Mouse (Mus musculus) gastrocnemius, postnatal 10 days (tissue): ENCODE measurements around the gene Tmem14c. TPM values are rescaled to one million over a fixed set of nuclear protein-coding genes. Genes with fewer than 3 reads are reported as not detected.

ENCODE experiments used
- DNase-seq: peaks from one replicate; pipeline ENCODE4 v3.0.0; 2021; ENCODE audit warnings: mixed read lengths
- total RNA-seq, 2 experiments: library from RNA; stranded (reverse); gene quantifications; 2 replicates each; pipeline ENCODE4 v1.2.3; 2021

Gene Tmem14c
- total RNA-seq, 2 experiments from 2014 or later: 65.9 to 79.8 TPM

DNA sequence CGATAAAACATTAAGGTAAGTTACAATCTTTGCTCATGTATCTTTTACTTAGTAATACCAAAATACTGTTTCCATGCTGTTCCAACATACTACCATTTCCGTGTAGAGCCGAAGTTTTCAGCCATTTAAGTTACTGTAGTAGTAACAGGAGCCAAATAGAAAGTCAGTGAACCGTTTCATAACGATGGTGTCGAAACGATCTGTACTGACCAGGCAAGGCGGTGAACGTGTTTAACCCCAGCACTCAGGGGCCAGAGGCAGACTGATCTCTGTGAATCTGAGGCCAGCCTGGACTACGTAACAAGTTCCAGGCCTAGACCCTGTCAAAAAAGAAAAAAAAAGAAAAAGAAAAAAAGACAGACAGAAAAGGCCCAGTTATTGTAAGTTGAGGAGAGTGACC, 7.8 kb upstream of the Tmem14c start:
- DNase-seq: no peak

- no peak for DNase-seq
Measured at GRCm38 (mm10) chr13:41008946-41009345, 7.1 kb upstream of the Tmem14c start.

- no peak for DNase-seq
Measured at GRCm38 (mm10) chr13:41016797-41017405, 809 bp downstream of the Tmem14c start.

- no peak for DNase-seq
Measured at GRCm38 (mm10) chr13:41017832-41018231, 1.7 kb downstream of the Tmem14c start.

DNA sequence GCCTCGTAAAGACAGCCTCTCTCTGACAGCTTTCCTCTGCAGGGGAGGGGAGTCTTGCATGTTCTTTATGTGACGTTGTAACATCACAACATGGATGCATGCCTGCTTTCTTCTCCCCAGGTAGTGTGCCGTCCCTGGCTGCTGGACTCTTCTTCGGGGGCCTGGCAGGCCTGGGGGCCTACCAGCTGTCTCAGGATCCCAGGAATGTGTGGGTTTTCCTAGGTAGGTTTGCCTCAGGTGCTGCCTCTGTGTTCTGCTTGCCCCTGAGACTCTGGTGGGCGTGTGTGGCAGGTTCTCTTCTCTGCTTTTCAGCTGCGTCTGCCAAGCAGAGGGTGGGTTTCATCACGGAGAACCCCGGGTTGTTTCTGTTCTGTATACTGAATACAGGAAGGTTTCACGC, 2.1 kb downstream of the Tmem14c start:
- DNase-seq: no peak

GRCm38 (mm10) chr13:41018756-41019591, 2.9 kb downstream of the Tmem14c start:
- no peak for DNase-seq

- DNase-seq: no peak
Measured at GRCm38 (mm10) chr13:41020494-41020893, 4.4 kb downstream of the Tmem14c start.

DNA sequence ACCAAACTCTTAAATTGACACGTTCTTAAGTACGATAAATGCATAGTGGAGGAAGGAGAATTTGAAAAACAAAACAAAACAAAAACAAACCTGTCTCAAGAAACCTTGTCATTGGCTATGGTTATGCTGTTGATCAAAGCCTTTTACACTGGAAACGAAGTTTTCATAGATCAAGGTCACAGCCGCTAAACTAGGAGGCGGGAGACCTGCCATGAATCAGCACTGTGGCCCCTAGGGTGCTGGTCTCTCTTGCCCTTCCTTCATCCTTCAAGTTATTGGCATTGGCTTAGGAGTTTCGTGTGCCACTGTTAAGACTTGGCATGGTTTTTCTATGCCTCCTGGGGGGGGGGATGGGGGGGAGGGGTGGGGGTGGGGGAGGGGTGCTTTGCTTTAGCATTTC, 5.5 kb downstream of the Tmem14c start:
- DNase-seq: no peak

DNA sequence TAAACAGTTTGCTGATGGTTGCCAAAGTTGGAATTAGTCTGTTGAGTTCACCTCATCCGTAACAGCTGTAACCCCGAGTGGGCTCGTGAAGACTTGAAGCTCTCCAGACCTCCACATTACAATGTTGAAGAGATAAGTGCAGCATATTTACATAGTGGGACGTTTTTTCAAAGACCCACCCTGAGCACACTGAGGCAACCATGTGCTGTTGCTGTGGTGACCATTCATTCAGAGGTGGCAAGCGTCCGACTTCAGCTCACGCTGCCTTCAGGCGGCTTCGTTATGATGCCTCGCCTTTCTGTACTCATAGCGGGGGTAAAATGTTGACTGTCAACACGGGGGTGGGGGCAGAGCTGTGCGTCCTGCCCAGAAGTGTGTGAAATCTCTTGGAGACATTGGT, 6.0 kb downstream of the Tmem14c start:
- DNase-seq: no peak

- DNase-seq: no peak
Measured at GRCm38 (mm10) chr13:41030098-41030497, 14.0 kb downstream of the Tmem14c start.

DNA sequence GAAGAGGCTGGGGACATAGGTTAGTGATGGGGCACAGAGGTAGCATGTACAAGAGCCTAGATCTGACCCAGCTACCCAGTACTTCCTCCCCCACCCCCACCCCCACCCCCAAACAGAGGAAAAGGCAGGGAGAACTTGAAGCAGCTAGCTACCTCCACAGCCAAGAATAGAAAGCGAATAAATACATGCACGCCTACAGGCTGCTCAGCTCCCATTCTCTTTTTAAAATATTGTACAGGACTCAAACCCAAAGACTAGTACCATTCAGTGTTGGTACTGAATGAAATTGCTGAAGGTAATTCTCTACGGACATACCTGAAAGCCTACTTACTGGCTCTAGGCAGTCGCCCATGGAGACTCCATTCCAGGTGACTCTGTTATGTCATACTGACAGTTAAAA, 26.4 kb downstream of the Tmem14c start:
- no peak for DNase-seq

DNA sequence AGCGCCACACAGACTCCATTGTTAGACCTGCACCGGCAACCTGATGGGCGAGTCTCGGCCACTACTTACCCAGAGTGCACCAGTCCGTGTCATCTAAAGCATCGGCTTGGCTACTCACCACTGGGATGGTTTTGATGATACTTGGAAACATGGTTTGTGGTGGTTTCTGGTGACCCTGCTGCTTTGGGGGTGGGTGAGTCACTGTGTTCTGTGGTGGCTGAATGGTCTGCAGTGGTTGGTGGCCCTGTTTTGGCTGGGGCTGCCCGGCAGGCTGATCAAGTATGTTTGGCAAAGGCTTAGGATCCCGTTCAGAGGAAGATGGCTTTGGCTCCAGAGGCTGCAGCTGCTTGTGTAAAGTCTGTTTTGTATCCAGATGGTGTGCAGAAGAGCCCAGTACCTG, 29.8 kb downstream of the Tmem14c start:
- no peak for DNase-seq

- DNase-seq: no peak
Measured at GRCm38 (mm10) chr13:41047280-41047679, 31.2 kb downstream of the Tmem14c start.

DNA sequence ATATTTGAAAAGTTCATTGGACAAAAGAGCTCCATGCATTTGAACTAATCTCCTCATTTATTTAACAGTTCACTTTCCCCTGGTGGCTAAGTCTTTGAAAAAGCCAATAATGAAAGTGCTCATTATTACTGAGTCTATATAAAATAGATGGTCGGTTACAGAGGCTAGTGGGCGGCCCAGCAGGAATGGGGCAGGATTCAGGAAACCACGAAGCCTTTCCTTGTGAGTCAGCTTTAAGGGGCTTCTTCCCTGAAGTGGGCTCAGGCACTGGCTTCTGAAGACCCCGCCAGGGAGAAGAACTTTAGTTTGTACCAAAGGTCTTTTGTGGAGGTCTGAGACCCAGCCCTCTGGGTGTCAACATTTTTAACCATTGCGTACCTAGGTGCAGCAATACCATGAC, 35.9 kb downstream of the Tmem14c start:
- DNase-seq: no peak

DNA sequence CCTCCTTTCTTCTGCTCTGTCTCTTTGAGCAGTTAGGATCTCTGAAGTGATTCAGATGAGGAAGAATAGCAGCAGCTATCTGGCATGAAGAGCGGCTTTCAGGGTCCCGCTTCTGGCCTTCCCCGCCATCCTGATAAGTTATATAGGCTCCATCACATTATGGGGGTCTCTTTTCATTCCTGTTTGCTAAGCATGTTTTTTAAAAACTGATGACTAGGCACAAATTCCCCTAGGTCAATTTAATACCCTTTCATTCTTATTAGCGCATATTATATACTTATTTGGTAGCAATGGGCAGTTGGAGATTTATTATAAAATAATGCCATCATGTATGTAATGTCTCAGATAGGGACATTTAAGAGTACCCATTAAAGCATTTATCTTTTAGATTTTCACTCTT, 51.5 kb downstream of the Tmem14c start:
- no peak for DNase-seq

GRCm38 (mm10) chr13:41071617-41072016, 55.5 kb downstream of the Tmem14c start:
- DNase-seq: no peak

Other genes starting within 250 kb of the Tmem14c start
- gene Gcnt2, start 156.5 kb upstream of the Tmem14c start, total RNA-seq: 1 to 10 TPM; 4.5 to 5.1 TPM
- gene Pak1ip1, start 15.3 kb upstream of the Tmem14c start, total RNA-seq: 10 to 100 TPM; 28.7 to 29.0 TPM
- not detected for gene Mak, start 63.4 kb downstream of the Tmem14c start, total RNA-seq
- not detected for gene Gcm2, start 94.7 kb downstream of the Tmem14c start, total RNA-seq
- gene Sycp2l, start 98.0 kb downstream of the Tmem14c start, total RNA-seq: not detected
- gene Elovl2, start 204.1 kb downstream of the Tmem14c start, total RNA-seq: under 1 TPM; 0.32 to 0.38 TPM
- 10 to 100 TPM; 23.4 to 24.5 TPM for gene Smim13, start 233.6 kb downstream of the Tmem14c start, total RNA-seq